Mouse (Mus musculus): ENCODE data around the gene Slc38a9.

DNA sequence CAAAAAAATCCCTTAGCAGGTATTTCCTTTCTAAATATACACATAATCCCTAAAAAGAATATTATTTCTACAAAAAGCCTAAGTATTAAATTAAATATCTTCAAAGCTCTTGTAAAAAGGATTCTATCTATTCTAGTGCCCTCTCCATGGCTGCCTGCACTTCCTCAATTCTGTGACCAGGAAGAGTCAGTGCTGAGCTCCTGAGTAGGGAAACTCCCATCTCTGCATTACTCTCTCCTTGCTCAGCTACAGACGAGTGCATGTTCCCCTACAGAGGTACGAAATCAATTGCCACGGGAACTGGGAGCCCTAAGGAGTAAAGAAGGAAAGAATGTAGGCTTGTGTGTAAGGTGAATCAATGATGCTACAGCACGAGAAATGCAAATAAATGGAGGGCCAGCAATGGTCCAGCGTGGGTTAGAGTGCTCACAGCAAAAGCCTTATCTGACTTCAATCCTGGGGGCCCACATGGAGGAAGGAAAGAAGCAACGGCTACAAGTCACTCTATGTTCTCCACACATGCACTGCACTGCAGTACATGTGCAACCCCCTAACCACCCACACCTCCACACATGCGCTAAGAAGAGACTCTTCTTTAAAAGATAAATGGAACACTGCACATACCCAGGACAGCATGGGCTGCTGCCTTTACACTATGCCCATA is 25.2 kb upstream of the Slc38a9 start:
- TF ChIP-seq GATA1 (IDR thresholded peaks at IDR 0.05; ENCODE audit: borderline replicate concordance, low read length) (no peak), FLI1 (IDR thresholded peaks at IDR 0.05; ENCODE audit: low read length) (no peak)

All from megakaryocyte, embryonic 14.5 days (primary cell).